Mouse (Mus musculus) midbrain, embryonic 11.5 days (tissue): ENCODE results near the gene Nedd4. TPM values are rescaled to one million over a fixed set of nuclear protein-coding genes. Genes with fewer than 3 reads are reported as not detected.
"Not testable (repeated sequence)": the region's sequence is repeated elsewhere in the genome, so short reads cannot be mapped to it uniquely, and the experiment has no call there.

Experiments used
- ATAC-seq: fragments of 200-750 bp; cut with Nextera tagmentation; 2 replicates; pipeline ENCODE4 v1.8.0; 2017; ENCODE audit warnings: moderate TSS enrichment, moderate library complexity; ENCODE audit not compliant: low FRiP score
- DNase-seq: peaks from one replicate; pipeline ENCODE4 v3.0.0; 2015; ENCODE audit warnings: low spot score; ENCODE audit errors: missing footprints
- H3K27ac ChIP-seq: fragments of 300-500 bp; sonication (generic); 2 replicates; pipeline ENCODE4 v1.5.1; 2014; ENCODE audit warnings: low read depth, low read length
- H3K27me3 ChIP-seq: fragments of 300-500 bp; sonication (generic); 2 replicates; pipeline ENCODE4 v1.6.1; 2014; ENCODE audit warnings: mild to moderate bottlenecking, low read length, moderate library complexity, mixed read lengths; ENCODE audit not compliant: control insufficient read depth, insufficient read depth
- H3K36me3 ChIP-seq: fragments of 300-500 bp; sonication (generic); 2 replicates; pipeline ENCODE4 v1.6.1; 2014; ENCODE audit warnings: mild to moderate bottlenecking, low read length, moderate library complexity, mixed read lengths; ENCODE audit not compliant: control insufficient read depth, insufficient read depth
- H3K4me1 ChIP-seq: fragments of 300-500 bp; sonication (generic); 2 replicates; pipeline ENCODE4 v1.6.1; 2014; ENCODE audit warnings: low read length; ENCODE audit not compliant: control insufficient read depth, insufficient read depth
- H3K4me2 ChIP-seq: fragments of 300-500 bp; sonication (generic); 2 replicates; pipeline ENCODE4 v1.6.1; 2014; ENCODE audit warnings: mild to moderate bottlenecking, moderate library complexity
- H3K4me3 ChIP-seq: fragments of 300-500 bp; sonication (generic); 2 replicates; pipeline ENCODE4 v1.5.1; 2014; ENCODE audit warnings: low read depth, low read length
- H3K9ac ChIP-seq: fragments of 300-500 bp; sonication (generic); 2 replicates; pipeline ENCODE4 v1.6.1; 2014; ENCODE audit warnings: low read length
- H3K9me3 ChIP-seq: fragments of 300-500 bp; sonication (generic); 2 replicates; pipeline ENCODE4 v1.6.1; 2016; ENCODE audit warnings: low read length; ENCODE audit not compliant: control insufficient read depth
- WGBS: fragments of 180-500 bp; shearing (Covaris S2); extraction: QIAGEN DNeasy Blood & Tissue Kit; methylation state at CpG from one replicate; pipeline ENCODE4 v1.1.7; 2014; 5-methylcytosine and 5-hydroxymethylcytosine counted together
- polyA plus RNA-seq: library from polyadenylated mRNA; unstranded; fragments of >200 nt; fragmentation: Nextera tagmentation; extraction: Ambion mirVana; gene quantifications from 2 replicates; pipeline ENCODE4 v1.2.1, GENCODE M21; 2014

The Nedd4 gene
- polyA plus RNA-seq, 1 experiment from 2014 or later = 812 TPM

GRCm38 (mm10) chr9:72636547-72636946 lies 25.6 kb upstream of the Nedd4 start:
- Histone ChIP-seq H3K4me3 (no peak overlapping the region), H3K27ac (no peak overlapping the region), H3K36me3 (no peaks in the 10 kb centered on the region), H3K4me1 (peaks cover 16% of the 10 kb centered on the region), H3K9ac (no peak overlapping the region), H3K27me3 (no peaks in the 10 kb centered on the region), H3K9me3 (no peaks in the 10 kb centered on the region), H3K4me2 (no peak overlapping the region)
- 84% methylated on average over 7 of the region's 7 CpGs for WGBS
- no peak for DNase-seq
- no peak for ATAC-seq

GRCm38 (mm10) chr9:72637243-72637642 lies 24.9 kb upstream of the Nedd4 start:
- Histone ChIP-seq H3K4me3 (no peak overlapping the region), H3K4me1 (peaks cover 16% of the 10 kb centered on the region), H3K9ac (no peak overlapping the region), H3K36me3 (no peaks in the 10 kb centered on the region), H3K27me3 (no peaks in the 10 kb centered on the region), H3K27ac (no peak overlapping the region), H3K9me3 (no peaks in the 10 kb centered on the region), H3K4me2 (no peak overlapping the region)
- no peak for DNase-seq
- 80% methylated on average over 8 of the region's 8 CpGs for WGBS
- ATAC-seq = no peak

- ATAC-seq = peak; percentile 87
- Histone ChIP-seq H3K9ac (peak overlapping the region; percentile 72), H3K27ac (peak overlapping the region; percentile 97), H3K4me1 (peaks cover 16% of the 10 kb centered on the region), H3K36me3 (no peaks in the 10 kb centered on the region), H3K4me2 (peak overlapping the region; percentile 51), H3K9me3 (no peaks in the 10 kb centered on the region), H3K27me3 (no peaks in the 10 kb centered on the region), H3K4me3 (peak overlapping the region; percentile 25)
- peak; percentile 97 for DNase-seq
- 38% methylated on average over 9 of the region's 9 CpGs for WGBS
Observed at GRCm38 (mm10) chr9:72638951-72639842, 22.9 kb upstream of the Nedd4 start.

GRCm38 (mm10) chr9:72639843-72640621 lies 22.1 kb upstream of the Nedd4 start:
- Histone ChIP-seq H3K4me2 (peak overlapping the region; percentile 51), H3K4me1 (peaks cover 16% of the 10 kb centered on the region), H3K36me3 (no peaks in the 10 kb centered on the region), H3K9ac (peak overlapping the region; percentile 72), H3K4me3 (peak overlapping the region; percentile 25), H3K27me3 (no peaks in the 10 kb centered on the region), H3K9me3 (no peaks in the 10 kb centered on the region), H3K27ac (peak overlapping the region; percentile 97)
- ATAC-seq (peak; percentile 97), DNase-seq (peak; percentile 98)
- WGBS = under 1% methylated on average over 27 of the region's 27 CpGs

GRCm38 (mm10) chr9:72640642-72641041 lies 21.5 kb upstream of the Nedd4 start:
- WGBS = 11% methylated on average over 7 of the region's 7 CpGs
- Histone ChIP-seq H3K4me3 (no peak overlapping the region), H3K4me2 (peak overlapping the region; percentile 10; the same call in 1 of the 2 replicates), H3K27me3 (no peaks in the 10 kb centered on the region), H3K9me3 (no peaks in the 10 kb centered on the region), H3K36me3 (no peaks in the 10 kb centered on the region), H3K27ac (peak overlapping the region; percentile 97), H3K9ac (peak overlapping the region; percentile 72), H3K4me1 (peaks cover 16% of the 10 kb centered on the region)
- DNase-seq = no peak
- ATAC-seq = peak; percentile 19; the same call in 1 of the 2 replicates

- Histone ChIP-seq H3K4me1 (peaks cover 16% of the 10 kb centered on the region), H3K9ac (peak overlapping the region; percentile 72; the same call in 1 of the 2 replicates), H3K4me3 (no peak overlapping the region), H3K27me3 (no peaks in the 10 kb centered on the region), H3K27ac (peak overlapping the region; percentile 97), H3K36me3 (no peaks in the 10 kb centered on the region), H3K9me3 (no peaks in the 10 kb centered on the region), H3K4me2 (no peak overlapping the region)
- DNase-seq (no peak), ATAC-seq (no peak)
- 70% methylated on average over 6 of the region's 6 CpGs for WGBS
Observed at GRCm38 (mm10) chr9:72641093-72641680, 21.0 kb upstream of the Nedd4 start.

GRCm38 (mm10) chr9:72642756-72643447 lies 19.2 kb upstream of the Nedd4 start:
- 92% methylated on average over 4 of the region's 4 CpGs for WGBS
- H3K27me3 ChIP-seq, ATAC-seq, H3K4me3 ChIP-seq, H3K9me3 ChIP-seq, H3K27ac ChIP-seq, DNase-seq, H3K4me2 ChIP-seq, H3K36me3 ChIP-seq, H3K9ac ChIP-seq: not testable (repeated sequence)
- H3K4me1 ChIP-seq = peaks cover 16% of the 10 kb centered on the region

GRCm38 (mm10) chr9:72643651-72644417 lies 18.3 kb upstream of the Nedd4 start:
- ATAC-seq (no peak), DNase-seq (no peak)
- Histone ChIP-seq H3K4me3 (no peak overlapping the region), H3K9me3 (no peaks in the 10 kb centered on the region), H3K36me3 (no peaks in the 10 kb centered on the region), H3K4me1 (peaks cover 16% of the 10 kb centered on the region), H3K4me2 (no peak overlapping the region), H3K27me3 (no peaks in the 10 kb centered on the region), H3K27ac (no peak overlapping the region), H3K9ac (no peak overlapping the region)
- 85% methylated on average over 6 of the region's 6 CpGs for WGBS
